Mouse (Mus musculus): Measurements from ENCODE around the gene Thbd.

Gene Thbd

GRCm38 (mm10) chr2:148407870-148408760 lies at the start of gene Thbd:
Thbd (minus strand) TSS chr2:148408188.
- no peak for DNase-seq (ENCODE audit: low read depth, low spot score)

GRCm38 (mm10) chr2:148455341-148455740 lies 47.4 kb upstream of the Thbd start:
- no peak for DNase-seq (ENCODE audit: low read depth, low spot score)

GRCm38 (mm10) chr2:148454014-148454542 lies 46.1 kb upstream of the Thbd start:
- DNase-seq (ENCODE audit: low read depth, low spot score), result no peak

- DNase-seq (ENCODE audit: low read depth, low spot score), result no peak
Measured at GRCm38 (mm10) chr2:148453061-148453460, 45.1 kb upstream of the Thbd start.

GRCm38 (mm10) chr2:148451498-148451897 lies 43.5 kb upstream of the Thbd start:
- DNase-seq (ENCODE audit: low read depth, low spot score), result no peak

GRCm38 (mm10) chr2:148450616-148451015 lies 42.6 kb upstream of the Thbd start:
- no peak for DNase-seq (ENCODE audit: low read depth, low spot score)

GRCm38 (mm10) chr2:148449659-148450058 lies 41.7 kb upstream of the Thbd start:
- no peak for DNase-seq (ENCODE audit: low read depth, low spot score)

- no peak for DNase-seq (ENCODE audit: low read depth, low spot score)
Measured at GRCm38 (mm10) chr2:148446446-148446845, 38.5 kb upstream of the Thbd start.

GRCm38 (mm10) chr2:148445616-148446015 lies 37.6 kb upstream of the Thbd start:
- DNase-seq (ENCODE audit: low read depth, low spot score), result no peak

GRCm38 (mm10) chr2:148444472-148444871 lies 36.5 kb upstream of the Thbd start:
- no peak for DNase-seq (ENCODE audit: low read depth, low spot score)

GRCm38 (mm10) chr2:148443249-148443958 lies 35.4 kb upstream of the Thbd start, which contains the start of gene Cd93:
Cd93 (minus strand) TSS chr2:148443563.
- no peak for DNase-seq (ENCODE audit: low read depth, low spot score)

- no peak for DNase-seq (ENCODE audit: low read depth, low spot score)
Measured at GRCm38 (mm10) chr2:148442710-148443109, 34.7 kb upstream of the Thbd start.

GRCm38 (mm10) chr2:148442172-148442571 lies 34.2 kb upstream of the Thbd start:
- no peak for DNase-seq (ENCODE audit: low read depth, low spot score)

- DNase-seq (ENCODE audit: low read depth, low spot score), result no peak
Measured at GRCm38 (mm10) chr2:148441421-148441820, 33.4 kb upstream of the Thbd start.

GRCm38 (mm10) chr2:148439691-148440276 lies 31.8 kb upstream of the Thbd start:
- DNase-seq (ENCODE audit: low read depth, low spot score), result no peak

GRCm38 (mm10) chr2:148436285-148436684 lies 28.3 kb upstream of the Thbd start:
- DNase-seq (ENCODE audit: low read depth, low spot score), result no peak

GRCm38 (mm10) chr2:148432346-148432745 lies 24.4 kb upstream of the Thbd start:
- DNase-seq (ENCODE audit: low read depth, low spot score), result no peak

GRCm38 (mm10) chr2:148430941-148431340 lies 23.0 kb upstream of the Thbd start:
- no peak for DNase-seq (ENCODE audit: low read depth, low spot score)

- no peak for DNase-seq (ENCODE audit: low read depth, low spot score)
Measured at GRCm38 (mm10) chr2:148429001-148429505, 21.1 kb upstream of the Thbd start.

GRCm38 (mm10) chr2:148428523-148428922 lies 20.5 kb upstream of the Thbd start:
- no peak for DNase-seq (ENCODE audit: low read depth, low spot score)

- no peak for DNase-seq (ENCODE audit: low read depth, low spot score)
Measured at GRCm38 (mm10) chr2:148427553-148427952, 19.6 kb upstream of the Thbd start.

Measured in A20 (cell line).